Mouse (Mus musculus): ENCODE results near the gene Atp2b2.

GRCm38 (mm10) chr6:113855581-113855980, 186.8 kb downstream of the Atp2b2 start:
- TF ChIP-seq ZNF384 (IDR thresholded peaks at IDR 0.05; ENCODE audit: low read depth, low read length): no peak
- TF ChIP-seq MAFK (IDR thresholded peaks at IDR 0.05; ENCODE audit: insufficient read depth, low read depth, low read length): no peak
- no peak for TF ChIP-seq HCFC1 (IDR thresholded peaks at IDR 0.05; ENCODE audit: borderline replicate concordance, insufficient read depth, low read length)
